Mouse (Mus musculus) adrenal gland, postnatal 14 days (tissue): ENCODE measurements at regions not wholly inside any gene's neighbourhood (a gene's known extent, or its start where the extent isn't known, plus 50 kb on each side); places are given as distances from the start of the nearest gene placed in this dataset.

Experiments used
- DNase-seq: peaks from one replicate; pipeline ENCODE4 v3.0.0; 2021; ENCODE audit warnings: mixed read lengths

DNA sequence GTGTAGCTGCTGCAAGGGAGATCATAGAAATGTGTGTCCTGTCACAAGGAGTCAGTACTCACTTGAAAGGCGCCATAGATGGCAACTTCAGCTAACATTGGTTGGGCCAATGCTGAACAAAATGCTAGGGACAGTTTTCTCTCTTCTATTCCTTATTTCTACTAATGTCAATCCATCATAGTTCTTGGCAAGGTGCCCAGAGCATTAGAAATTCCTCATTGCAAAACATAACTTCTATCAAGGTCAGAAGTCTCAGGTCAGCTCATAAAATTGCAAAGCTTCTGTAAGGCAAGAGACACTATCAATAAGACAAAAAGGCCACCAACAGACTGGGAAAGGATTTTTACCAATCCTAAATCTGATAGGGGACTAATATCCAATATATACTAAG lies 106.3 kb downstream of the D1Ertd622e start:
- DNase-seq = peak; percentile 34

- DNase-seq = no peak
These were observed 106.8 kb downstream of the D1Ertd622e start for GRCm38 (mm10) chr1:97554936-97555564.

- DNase-seq = no peak
These were observed 108.1 kb downstream of the D1Ertd622e start for GRCm38 (mm10) chr1:97553485-97554474.

GRCm38 (mm10) chr1:97552886-97553285 lies 109.0 kb downstream of the D1Ertd622e start:
- peak; percentile 12 for DNase-seq

GRCm38 (mm10) chr1:97541162-97541493 lies 120.7 kb downstream of the D1Ertd622e start:
- no peak for DNase-seq

GRCm38 (mm10) chr1:97540291-97541161 lies 121.3 kb downstream of the D1Ertd622e start:
- DNase-seq = no peak

DNA sequence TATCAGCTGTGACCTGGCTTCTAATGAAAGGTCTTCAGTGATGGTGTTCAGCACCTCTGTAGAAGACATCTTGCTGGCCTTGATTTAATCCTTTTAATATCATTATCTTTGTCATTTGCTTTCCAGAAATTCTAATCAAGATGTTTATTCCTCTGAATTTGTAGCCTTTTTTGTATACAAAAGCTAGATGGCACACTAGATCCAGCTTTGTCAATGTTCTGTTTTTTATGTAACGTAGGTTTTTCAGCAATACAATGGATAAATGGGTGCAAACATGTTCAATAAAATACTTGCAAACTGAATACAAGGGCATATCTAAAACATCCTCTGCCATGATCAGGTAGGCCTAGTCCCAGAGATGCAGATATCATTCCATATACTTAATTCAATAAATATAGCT lies 165.0 kb downstream of the D1Ertd622e start:
- no peak for DNase-seq

GRCm38 (mm10) chr1:97479921-97480320 lies 182.0 kb downstream of the D1Ertd622e start:
- no peak for DNase-seq
